Mouse (Mus musculus) c-Kit-positive CD71-positive TER-119-negative erythroid progenitor cells, embryonic 14.5 days (primary cell): ENCODE measurements around the gene Cyp2d34.

ENCODE experiments used
- DNase-seq: peaks from one replicate; pipeline ENCODE4 v3.0.0-alpha.2; 2013; ENCODE audit warnings: low read depth

Gene Cyp2d34

GRCm38 (mm10) chr15:82620531-82621202, at the start of gene Cyp2d34:
TSS of gene Cyp2d34 (minus strand) at chr15:82620946.
- DNase-seq: no peak

GRCm38 (mm10) chr15:82656346-82656745, 35.6 kb upstream of the Cyp2d34 start:
- DNase-seq: no peak

GRCm38 (mm10) chr15:82644371-82644770, 23.6 kb upstream of the Cyp2d34 start:
- no peak for DNase-seq

GRCm38 (mm10) chr15:82643771-82644170, 23.0 kb upstream of the Cyp2d34 start:
- DNase-seq: no peak

GRCm38 (mm10) chr15:82642771-82643170, 22.0 kb upstream of the Cyp2d34 start:
- DNase-seq: no peak

GRCm38 (mm10) chr15:82641921-82642320, 21.2 kb upstream of the Cyp2d34 start:
- no peak for DNase-seq

- no peak for DNase-seq
Measured at GRCm38 (mm10) chr15:82641390-82641789, 20.6 kb upstream of the Cyp2d34 start.

- no peak for DNase-seq
Measured at GRCm38 (mm10) chr15:82640201-82640600, 19.5 kb upstream of the Cyp2d34 start.

- DNase-seq: peak; percentile 20
Measured at GRCm38 (mm10) chr15:82637130-82638075, 16.7 kb upstream of the Cyp2d34 start.

GRCm38 (mm10) chr15:82634976-82635375, 14.2 kb upstream of the Cyp2d34 start:
- DNase-seq: no peak

GRCm38 (mm10) chr15:82621993-82622392, 1.2 kb upstream of the Cyp2d34 start:
- no peak for DNase-seq

GRCm38 (mm10) chr15:82618362-82619020, 2.3 kb downstream of the Cyp2d34 start:
- no peak for DNase-seq

GRCm38 (mm10) chr15:82582621-82583020, 38.1 kb downstream of the Cyp2d34 start:
- DNase-seq: no peak

GRCm38 (mm10) chr15:82579071-82579470, 41.7 kb downstream of the Cyp2d34 start:
- DNase-seq: no peak

- DNase-seq: no peak
Measured at GRCm38 (mm10) chr15:82572856-82573255, 47.9 kb downstream of the Cyp2d34 start.
